Mouse (Mus musculus) midbrain, embryonic 10.5 days (tissue): ENCODE measurements around the gene BC048403. TPM values are rescaled to one million over a fixed set of nuclear protein-coding genes. Genes with fewer than 3 reads are reported as not detected.

Experiments
- DNase-seq: peaks from one replicate; pipeline ENCODE4 v3.0.0-alpha.2; 2017; ENCODE audit warnings: low spot score
- H3K27ac ChIP-seq: fragments of 300-500 bp; sonication (generic); replicated peaks from 2 replicates; pipeline ENCODE4 v1.5.1; 2016; ENCODE audit warnings: mild to moderate bottlenecking
- H3K27me3 ChIP-seq: fragments of 300-500 bp; sonication (generic); 2 replicates; pipeline ENCODE4 v1.6.1; 2016; ENCODE audit warnings: low read depth, mild to moderate bottlenecking; ENCODE audit not compliant: poor library complexity, severe bottlenecking
- H3K36me3 ChIP-seq: fragments of 300-500 bp; sonication (generic); 2 replicates; pipeline ENCODE4 v1.6.1; 2016; ENCODE audit warnings: mild to moderate bottlenecking, moderate library complexity
- H3K4me1 ChIP-seq: fragments of 300-500 bp; sonication (generic); 2 replicates; pipeline ENCODE4 v1.6.1; 2016
- H3K4me3 ChIP-seq: fragments of 300-500 bp; sonication (generic); 2 replicates; pipeline ENCODE4 v1.5.1; 2016; ENCODE audit warnings: mild to moderate bottlenecking, moderate library complexity
- H3K9me3 ChIP-seq: fragments of 300-500 bp; sonication (generic); replicated peaks from 2 replicates; pipeline ENCODE4 v1.6.1; 2016; ENCODE audit warnings: mild to moderate bottlenecking
- WGBS: fragments of 180-500 bp; shearing (Covaris S2); methylation state at CpG from one replicate; pipeline ENCODE4 v1.1.7; 2016; 5-methylcytosine and 5-hydroxymethylcytosine counted together
- polyA plus RNA-seq: library from polyadenylated mRNA; unstranded; fragments of >200 nt; fragmentation: Nextera tagmentation; extraction: Ambion mirVana; gene quantifications from 2 replicates; pipeline ENCODE4 v1.2.1, GENCODE M21; 2016

BC048403 gene
- polyA plus RNA-seq, 1 experiment from 2014 or later = 2.8 TPM

- no peaks in the 10 kb centered on the region for H3K9me3 ChIP-seq
- peaks cover 72% of the 10 kb centered on the region for H3K36me3 ChIP-seq
- no peak overlapping the region for H3K27ac ChIP-seq
- no peak for DNase-seq
- H3K4me3 ChIP-seq = no peak overlapping the region
- no peaks in the 10 kb centered on the region for H3K27me3 ChIP-seq
- 0 out of 2 replicates have a peak, but pooled peaks cover 1% of the 10 kb centered on the region for H3K4me1 ChIP-seq
- 88% methylated on average over 8 of the region's 8 CpGs for WGBS
These were observed 56.5 kb downstream of the BC048403 start for GRCm38 (mm10) chr10:121796027-121796802.

GRCm38 (mm10) chr10:121800041-121800440 is 60.3 kb downstream of the BC048403 start:
- Histone ChIP-seq H3K36me3 (peaks cover 74% of the 10 kb centered on the region), H3K9me3 (no peaks in the 10 kb centered on the region), H3K4me3 (no peak overlapping the region), H3K27me3 (no peaks in the 10 kb centered on the region), H3K4me1 (no peaks in the 10 kb centered on the region), H3K27ac (no peak overlapping the region)
- 92% methylated on average over 13 of the region's 13 CpGs for WGBS
- DNase-seq = no peak

Other genes starting within 250 kb of the BC048403 start
- gene Tbk1, start 153.2 kb upstream of the BC048403 start, polyA plus RNA-seq = 32.6 and 32.9 TPM in 2 replicates
- gene Xpot, start 113.6 kb upstream of the BC048403 start, polyA plus RNA-seq = 50.5 and 54.7 TPM in 2 replicates
- gene D930020B18Rik, start 98.3 kb upstream of the BC048403 start, polyA plus RNA-seq = 0.14 TPM in 1 of 2 replicates, not detected in the other